Mouse (Mus musculus) ES-E14 (cell line): Measurements from ENCODE around the gene Actr10. TPM values are rescaled to one million over a fixed set of nuclear protein-coding genes. Genes with fewer than 3 reads are reported as not detected.
A peak's percentile ranks its signal among the peaks of the same experiment; 100 is the strongest.

Experiments used
- DNase-seq: peaks from one replicate; pipeline ENCODE4 v3.0.0-alpha.2; 2013; ENCODE audit warnings: low read depth, low spot score
- H3K27ac ChIP-seq: 2 replicates; pipeline ENCODE4 v1.5.1; 2012; ENCODE audit warnings: low read depth, mild to moderate bottlenecking, low read length, moderate library complexity, mixed read lengths; ENCODE audit not compliant: poor library complexity, insufficient read depth, severe bottlenecking
- H3K36me3 ChIP-seq: 2 replicates; pipeline ENCODE4 v1.6.1; 2012; ENCODE audit warnings: mild to moderate bottlenecking, low read length, moderate library complexity, mixed read lengths; ENCODE audit not compliant: control insufficient read depth, poor library complexity, insufficient read depth, severe bottlenecking
- H3K4me1 ChIP-seq, 2 experiments: fragments of 150-350 bp in 1 of 2; sonication (generic) in 1 of 2; 2 replicates each; pipeline ENCODE4 v1.6.1; 2012; ENCODE audit warnings: low read length in 2 of 2, mild to moderate bottlenecking in 1 of 2, mixed read lengths in 1 of 2; ENCODE audit not compliant: control insufficient read depth in 2 of 2, insufficient read depth in 2 of 2, poor library complexity in 1 of 2
- H3K4me3 ChIP-seq, 2 experiments: fragments of 150-350 bp in 1 of 2; sonication (generic) in 1 of 2; 2 replicates each; pipeline ENCODE4 v1.5.1; 2012; ENCODE audit warnings: low read length in 2 of 2, low read depth in 1 of 2, mild to moderate bottlenecking in 1 of 2, mixed read lengths in 1 of 2; ENCODE audit not compliant: insufficient read depth in 1 of 2, poor library complexity in 1 of 2, severe bottlenecking in 1 of 2
- H3K9ac ChIP-seq: 2 replicates; pipeline ENCODE4 v1.6.1; 2012; ENCODE audit warnings: low read depth, mild to moderate bottlenecking, low read length, mixed read lengths; ENCODE audit not compliant: poor library complexity, insufficient read depth, severe bottlenecking
- H3K9me3 ChIP-seq: fragments of 150-350 bp; sonication (generic); 2 replicates; pipeline ENCODE4 v1.6.1; 2012; ENCODE audit warnings: low read depth, mild to moderate bottlenecking, low read length; ENCODE audit not compliant: control insufficient read depth, insufficient read depth
- CHD2 ChIP-seq: IDR thresholded peaks from 2 replicates; pipeline ENCODE4 v1.6.1; 2014; ENCODE audit warnings: mild to moderate bottlenecking, low read depth, low read length, inconsistent platforms
- HCFC1 ChIP-seq: IDR thresholded peaks from 2 replicates; pipeline ENCODE4 v1.6.1; 2012; ENCODE audit warnings: low read length, inconsistent platforms, borderline replicate concordance; ENCODE audit not compliant: insufficient read depth
- MAFK ChIP-seq: IDR thresholded peaks from 2 replicates; pipeline ENCODE4 v1.6.1; 2014; ENCODE audit warnings: mild to moderate bottlenecking, low read depth, low read length, inconsistent platforms; ENCODE audit not compliant: insufficient read depth
- ZC3H11A ChIP-seq: IDR thresholded peaks from 2 replicates; pipeline ENCODE4 v1.6.1; 2012; ENCODE audit warnings: low read depth, mild to moderate bottlenecking, inconsistent platforms, low read length, borderline replicate concordance
- ZNF384 ChIP-seq: IDR thresholded peaks from 2 replicates; pipeline ENCODE4 v1.6.1; 2012; ENCODE audit warnings: low read depth, low read length, inconsistent platforms
- in situ Hi-C, 2 experiments: fragments of 600-800 bp; cut with MboI; formaldehyde crosslinking; loops; one replicate each; pipeline ENCODE4 v1.15.1; 2025; ENCODE audit warnings: low sequenced_read_pairs in 2 of 2, inconsistent platforms in 1 of 2; ENCODE audit not compliant: unreplicated experiment in 2 of 2
- total RNA-seq: library from RNA; depleted of rRNA; stranded (reverse); fragments of 300-350 nt; gene quantifications from 2 replicates; pipeline ENCODE4 v1.2.3, GENCODE M21; 2012

Actr10 gene
- total RNA-seq, 1 experiment: 86.2 TPM

- Histone ChIP-seq H3K27ac (no peak overlapping the region), H3K9me3 (no peaks in the 10 kb centered on the region), H3K4me3 (no peak overlapping the region), H3K36me3 (peaks cover 14% of the 10 kb centered on the region), H3K4me1 (peaks cover 0 to 4% of the 10 kb centered on the region in 2 experiments; a peak in 1 of 4 replicates), H3K9ac (no peak overlapping the region)
- in situ Hi-C loops: no loop called here
- no peak for DNase-seq
- TF ChIP-seq HCFC1 (no peak), ZC3H11A (no peak), CHD2 (no peak), MAFK (no peak), ZNF384 (no peak)
These were observed 40.7 kb downstream of the Actr10 start for GRCm38 (mm10) chr12:70978345-70978744.

GRCm38 (mm10) chr12:70984855-70985550 lies 47.3 kb downstream of the Actr10 start:
- H3K36me3 ChIP-seq: peaks cover 34% of the 10 kb centered on the region
- H3K4me1 ChIP-seq: no peaks in the 10 kb centered on the region
- no peak for DNase-seq
- H3K9ac ChIP-seq: no peak overlapping the region
- TF ChIP-seq CHD2: no peak
- TF ChIP-seq HCFC1: no peak
- no peak for TF ChIP-seq MAFK
- TF ChIP-seq ZC3H11A: no peak
- no peak for TF ChIP-seq ZNF384
- H3K4me3 ChIP-seq: no peak overlapping the region
- H3K9me3 ChIP-seq: no peaks in the 10 kb centered on the region
- H3K27ac ChIP-seq: no peak overlapping the region
- in situ Hi-C loops: no loop called here

- Histone ChIP-seq H3K9ac (no peak overlapping the region), H3K27ac (no peak overlapping the region), H3K4me3 (no peak overlapping the region), H3K36me3 (peaks cover 10% of the 10 kb centered on the region), H3K9me3 (no peaks in the 10 kb centered on the region), H3K4me1 (peaks cover 0 to 2% of the 10 kb centered on the region in 2 experiments; a peak in 1 of 4 replicates)
- TF ChIP-seq HCFC1 (no peak), CHD2 (no peak), ZNF384 (peak; percentile 40; the same call in 1 of the 2 replicates), ZC3H11A (no peak), MAFK (no peak)
- in situ Hi-C loops: no loop called here
- DNase-seq: no peak
These were observed 59.6 kb downstream of the Actr10 start for GRCm38 (mm10) chr12:70997225-70997624.

GRCm38 (mm10) chr12:70999423-70999903 lies 61.8 kb downstream of the Actr10 start:
- in situ Hi-C loops: no loop called here
- Histone ChIP-seq H3K4me1 (peaks cover 0 to 2% of the 10 kb centered on the region in 2 experiments; a peak in 1 of 4 replicates), H3K9ac (no peak overlapping the region)

More at GRCm38 (mm10) chr12:70999423-70999903, 61.8 kb downstream of the Actr10 start:
- no peak overlapping the region for H3K4me3 ChIP-seq
- no peak for TF ChIP-seq CHD2
- TF ChIP-seq ZNF384: no peak
- TF ChIP-seq MAFK: no peak
- TF ChIP-seq ZC3H11A: no peak
- no peak for TF ChIP-seq HCFC1
- no peak for DNase-seq
- H3K27ac ChIP-seq: no peak overlapping the region
- H3K9me3 ChIP-seq: no peaks in the 10 kb centered on the region
- peaks cover 5% of the 10 kb centered on the region for H3K36me3 ChIP-seq
